Mouse (Mus musculus): ENCODE measurements at regions not wholly inside any gene's neighbourhood (a gene's known extent, or its start where the extent isn't known, plus 50 kb on each side); places are given as distances from the start of the nearest gene placed in this dataset.

DNA sequence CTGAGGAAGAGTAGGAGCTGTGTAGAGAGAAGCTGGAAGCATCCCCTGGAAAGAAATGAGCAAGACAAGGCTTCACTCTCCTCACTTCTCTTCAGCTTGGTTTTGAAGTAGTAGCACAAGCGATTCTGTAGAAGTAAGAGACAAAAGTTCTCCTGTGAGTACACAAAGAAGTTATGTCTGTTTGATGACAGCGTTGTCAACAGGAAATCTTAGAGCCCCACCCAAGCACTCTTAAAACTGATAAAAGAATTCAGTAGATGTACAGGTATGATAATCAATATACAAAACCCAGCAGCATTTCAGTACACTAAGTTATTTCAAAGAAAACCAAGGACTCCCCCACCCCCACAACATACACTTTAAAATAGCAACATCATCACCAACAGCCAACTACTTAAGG is 194.9 kb downstream of the Etnk1 start:
- no peak overlapping the region for H3K27ac ChIP-seq (ENCODE audit: low read length)
- no peak for ATAC-seq
- WGBS, result 96% methylated on average over 2 of the region's 2 CpGs

DNA sequence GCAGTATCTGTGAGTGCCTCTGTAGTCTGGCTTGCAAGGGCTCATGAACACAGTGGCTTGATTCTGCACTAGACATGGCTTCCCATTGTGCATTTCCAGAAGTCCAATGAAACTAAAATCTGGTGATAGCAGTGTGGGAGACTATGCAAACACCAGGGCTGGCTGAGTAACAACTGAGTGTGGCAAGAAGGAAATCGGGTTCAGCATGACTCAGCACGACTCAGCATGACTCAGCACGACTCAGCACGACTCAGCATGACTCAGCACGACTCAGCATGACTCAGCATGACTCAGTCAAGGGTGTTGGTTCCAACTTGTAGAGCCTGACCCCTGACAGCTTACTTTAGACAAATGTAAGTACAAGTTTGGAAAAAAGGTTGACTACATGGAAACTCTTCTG is 198.8 kb downstream of the Etnk1 start:
- H3K4me3 ChIP-seq (ENCODE audit: low read length), result no peak overlapping the region
- no peaks in the 10 kb centered on the region for H3K27me3 ChIP-seq (replicated peaks; ENCODE audit: control insufficient read depth, insufficient read depth, low read length)
- no peaks in the 10 kb centered on the region for H3K36me3 ChIP-seq (ENCODE audit: control insufficient read depth, insufficient read depth, low read length)
- H3K27ac ChIP-seq (ENCODE audit: low read length), result no peak overlapping the region
- no peak overlapping the region for H3K4me2 ChIP-seq (ENCODE audit: low read depth, low read length)
- WGBS, result 86% methylated on average over 5 of the region's 5 CpGs
- H3K9me3 ChIP-seq (ENCODE audit: control insufficient read depth, low read length), result no peaks in the 10 kb centered on the region
- no peak for ATAC-seq
- H3K9ac ChIP-seq (ENCODE audit: low read depth, low read length), result no peak overlapping the region
- H3K4me1 ChIP-seq (ENCODE audit: control insufficient read depth, insufficient read depth, low read length), result no peaks in the 10 kb centered on the region

More for the DNA sequence above, 194.9 kb downstream of the Etnk1 start:
- Histone ChIP-seq H3K4me1 (ENCODE audit: control insufficient read depth, insufficient read depth, low read length) (no peaks in the 10 kb centered on the region), H3K9me3 (ENCODE audit: control insufficient read depth, low read length) (no peaks in the 10 kb centered on the region), H3K27me3 (replicated peaks; ENCODE audit: control insufficient read depth, insufficient read depth, low read length) (no peaks in the 10 kb centered on the region), H3K4me2 (ENCODE audit: low read depth, low read length) (no peak overlapping the region), H3K4me3 (ENCODE audit: low read length) (no peak overlapping the region), H3K36me3 (ENCODE audit: control insufficient read depth, insufficient read depth, low read length) (no peaks in the 10 kb centered on the region), H3K9ac (ENCODE audit: low read depth, low read length) (no peak overlapping the region)

GRCm38 (mm10) chr6:143367804-143368203 is 200.8 kb downstream of the Etnk1 start:
- no peaks in the 10 kb centered on the region for H3K9me3 ChIP-seq (ENCODE audit: control insufficient read depth, low read length)
- 67% methylated on average over 3 of the region's 3 CpGs for WGBS
- no peak overlapping the region for H3K27ac ChIP-seq (ENCODE audit: low read length)
- no peaks in the 10 kb centered on the region for H3K4me1 ChIP-seq (ENCODE audit: control insufficient read depth, insufficient read depth, low read length)
- no peak overlapping the region for H3K9ac ChIP-seq (ENCODE audit: low read depth, low read length)
- H3K27me3 ChIP-seq (replicated peaks; ENCODE audit: control insufficient read depth, insufficient read depth, low read length), result no peaks in the 10 kb centered on the region
- ATAC-seq, result no peak
- H3K4me2 ChIP-seq (ENCODE audit: low read depth, low read length), result no peak overlapping the region
- no peak overlapping the region for H3K4me3 ChIP-seq (ENCODE audit: low read length)
- H3K36me3 ChIP-seq (ENCODE audit: control insufficient read depth, insufficient read depth, low read length), result no peaks in the 10 kb centered on the region

DNA sequence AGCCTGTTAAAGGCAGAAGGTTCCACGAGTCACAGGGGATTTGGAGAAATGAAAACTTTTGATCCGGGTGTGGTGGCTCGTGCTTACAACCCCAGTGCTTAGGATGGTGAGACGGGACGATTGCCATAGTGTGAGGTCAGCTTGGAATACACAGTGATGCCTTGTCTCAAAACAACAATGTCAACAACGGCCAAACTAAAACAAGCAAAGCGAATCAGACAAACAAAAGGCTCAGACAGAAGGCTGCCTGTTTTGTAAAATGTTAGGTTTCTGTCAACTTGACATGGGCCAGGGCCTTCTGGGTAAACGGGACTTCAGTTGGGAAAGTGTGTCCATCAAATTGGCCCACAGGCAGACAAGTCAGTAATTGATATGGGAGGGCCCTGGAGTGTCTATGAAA is 201.6 kb downstream of the Etnk1 start:
- Histone ChIP-seq H3K9ac (ENCODE audit: low read depth, low read length) (no peak overlapping the region), H3K4me3 (ENCODE audit: low read length) (no peak overlapping the region), H3K27me3 (replicated peaks; ENCODE audit: control insufficient read depth, insufficient read depth, low read length) (no peaks in the 10 kb centered on the region), H3K9me3 (ENCODE audit: control insufficient read depth, low read length) (no peaks in the 10 kb centered on the region), H3K36me3 (ENCODE audit: control insufficient read depth, insufficient read depth, low read length) (no peaks in the 10 kb centered on the region), H3K4me1 (ENCODE audit: control insufficient read depth, insufficient read depth, low read length) (no peaks in the 10 kb centered on the region), H3K27ac (ENCODE audit: low read length) (no peak overlapping the region), H3K4me2 (ENCODE audit: low read depth, low read length) (no peak overlapping the region)
- WGBS, result 56% methylated on average over 8 of the region's 8 CpGs
- ATAC-seq, result no peak

DNA sequence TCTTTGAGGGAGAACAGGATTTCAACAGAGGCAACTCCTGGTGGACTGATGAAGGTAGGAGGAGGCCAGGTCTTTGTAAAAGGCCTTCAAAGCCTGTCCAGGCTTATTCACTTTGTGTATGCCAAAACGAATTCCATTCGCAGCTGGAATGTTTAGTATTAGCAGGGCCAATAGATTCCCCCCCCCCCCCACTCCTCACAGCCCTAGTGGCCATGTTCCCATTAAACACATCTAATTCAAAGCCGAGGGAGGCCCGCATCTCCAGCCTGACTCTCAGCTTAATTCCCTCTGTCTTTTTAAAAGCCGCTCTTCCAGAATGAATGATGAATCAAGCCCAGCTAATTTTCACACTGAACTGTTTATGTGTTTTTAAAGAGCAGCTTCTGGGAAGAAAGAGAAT is 205.5 kb downstream of the Etnk1 start:
- no peak overlapping the region for H3K4me2 ChIP-seq (ENCODE audit: low read depth, low read length)
- no peak for ATAC-seq
- H3K27me3 ChIP-seq (replicated peaks; ENCODE audit: control insufficient read depth, insufficient read depth, low read length), result no peaks in the 10 kb centered on the region
- no peak overlapping the region for H3K27ac ChIP-seq (ENCODE audit: low read length)
- no peak overlapping the region for H3K4me3 ChIP-seq (ENCODE audit: low read length)
- no peak overlapping the region for H3K9ac ChIP-seq (ENCODE audit: low read depth, low read length)
- H3K36me3 ChIP-seq (ENCODE audit: control insufficient read depth, insufficient read depth, low read length), result no peaks in the 10 kb centered on the region
- no peaks in the 10 kb centered on the region for H3K4me1 ChIP-seq (ENCODE audit: control insufficient read depth, insufficient read depth, low read length)
- 52% methylated on average over 5 of the region's 5 CpGs for WGBS
- H3K9me3 ChIP-seq (ENCODE audit: control insufficient read depth, low read length), result no peaks in the 10 kb centered on the region

DNA sequence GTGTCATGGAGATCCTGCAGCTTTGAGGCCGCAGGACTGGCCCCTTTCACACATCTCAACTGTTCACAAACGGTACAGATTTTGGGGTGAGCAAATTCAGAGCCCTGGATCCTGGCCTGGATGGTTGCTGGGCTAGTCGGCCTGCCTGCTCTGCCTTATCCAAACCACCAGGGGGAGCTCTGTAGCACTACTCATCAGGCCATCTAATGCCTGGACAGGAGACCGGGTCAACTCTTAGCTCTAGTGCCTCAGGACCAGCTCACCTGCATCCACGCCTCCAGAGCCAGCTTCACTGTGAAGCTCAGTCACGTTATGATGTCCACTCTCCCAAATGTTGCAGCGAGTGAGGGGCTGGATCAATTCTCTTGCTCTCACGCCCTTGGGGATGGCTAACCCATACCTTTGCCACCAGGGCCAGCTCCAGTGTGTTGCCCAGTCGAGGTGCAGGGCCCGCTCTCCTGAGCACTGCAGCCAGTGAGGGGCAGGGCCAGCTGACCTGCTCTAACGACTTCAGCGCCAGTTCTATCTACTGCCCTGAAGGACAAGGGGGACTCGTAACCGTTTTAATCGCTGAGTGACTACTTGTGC is 206.8 kb downstream of the Etnk1 start:
- Histone ChIP-seq H3K27ac (ENCODE audit: low read length) (no peak overlapping the region), H3K9me3 (ENCODE audit: control insufficient read depth, low read length) (no peaks in the 10 kb centered on the region), H3K4me2 (ENCODE audit: low read depth, low read length) (no peak overlapping the region), H3K36me3 (ENCODE audit: control insufficient read depth, insufficient read depth, low read length) (no peaks in the 10 kb centered on the region), H3K4me1 (ENCODE audit: control insufficient read depth, insufficient read depth, low read length) (no peaks in the 10 kb centered on the region), H3K9ac (ENCODE audit: low read depth, low read length) (no peak overlapping the region), H3K4me3 (ENCODE audit: low read length) (no peak overlapping the region), H3K27me3 (replicated peaks; ENCODE audit: control insufficient read depth, insufficient read depth, low read length) (no peaks in the 10 kb centered on the region)
- 0 out of 2 replicates have a peak, but pooled peaks have one; percentile 50 for ATAC-seq
- 61% methylated on average over 15 of the region's 15 CpGs for WGBS

- Histone ChIP-seq H3K4me2 (ENCODE audit: low read depth, low read length) (no peak overlapping the region), H3K9ac (ENCODE audit: low read depth, low read length) (no peak overlapping the region), H3K36me3 (ENCODE audit: control insufficient read depth, insufficient read depth, low read length) (no peaks in the 10 kb centered on the region), H3K4me3 (ENCODE audit: low read length) (no peak overlapping the region), H3K27ac (ENCODE audit: low read length) (no peak overlapping the region), H3K4me1 (ENCODE audit: control insufficient read depth, insufficient read depth, low read length) (no peaks in the 10 kb centered on the region), H3K27me3 (replicated peaks; ENCODE audit: control insufficient read depth, insufficient read depth, low read length) (no peaks in the 10 kb centered on the region), H3K9me3 (ENCODE audit: control insufficient read depth, low read length) (no peaks in the 10 kb centered on the region)
- ATAC-seq, result no peak
- 80% methylated on average over 21 of the region's 21 CpGs for WGBS
Observed at GRCm38 (mm10) chr6:143375951-143376713, 209.1 kb downstream of the Etnk1 start.

DNA sequence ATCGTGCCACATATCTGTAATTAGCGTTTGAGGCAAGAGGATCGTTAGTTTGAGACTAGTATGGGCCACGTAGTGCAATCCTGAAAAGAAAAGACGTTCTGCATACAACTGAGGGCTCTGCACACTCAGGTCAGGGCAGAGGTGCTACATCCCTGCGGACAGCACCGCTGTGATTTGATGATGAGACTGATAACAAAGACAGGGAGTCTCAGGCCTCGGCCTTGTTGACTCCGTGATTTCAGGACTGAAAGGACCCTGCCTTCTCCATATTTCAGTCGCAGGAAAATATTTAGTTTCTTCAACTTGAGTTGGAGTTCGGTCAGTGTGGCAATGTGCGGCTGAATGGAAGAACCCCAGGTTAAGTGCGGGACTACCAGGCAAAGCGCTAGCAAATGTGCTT is 210.1 kb downstream of the Etnk1 start:
- H3K9me3 ChIP-seq (ENCODE audit: control insufficient read depth, low read length), result no peaks in the 10 kb centered on the region
- no peak overlapping the region for H3K27ac ChIP-seq (ENCODE audit: low read length)
- ATAC-seq, result no peak
- no peak overlapping the region for H3K4me2 ChIP-seq (ENCODE audit: low read depth, low read length)
- 87% methylated on average over 14 of the region's 14 CpGs for WGBS
- H3K27me3 ChIP-seq (replicated peaks; ENCODE audit: control insufficient read depth, insufficient read depth, low read length), result no peaks in the 10 kb centered on the region
- no peak overlapping the region for H3K4me3 ChIP-seq (ENCODE audit: low read length)
- H3K36me3 ChIP-seq (ENCODE audit: control insufficient read depth, insufficient read depth, low read length), result no peaks in the 10 kb centered on the region
- H3K9ac ChIP-seq (ENCODE audit: low read depth, low read length), result no peak overlapping the region
- H3K4me1 ChIP-seq (ENCODE audit: control insufficient read depth, insufficient read depth, low read length), result no peaks in the 10 kb centered on the region

GRCm38 (mm10) chr6:143378126-143378525 is 211.1 kb downstream of the Etnk1 start:
- H3K4me1 ChIP-seq (ENCODE audit: control insufficient read depth, insufficient read depth, low read length), result no peaks in the 10 kb centered on the region
- no peak overlapping the region for H3K9ac ChIP-seq (ENCODE audit: low read depth, low read length)
- H3K4me3 ChIP-seq (ENCODE audit: low read length), result no peak overlapping the region
- H3K27me3 ChIP-seq (replicated peaks; ENCODE audit: control insufficient read depth, insufficient read depth, low read length), result no peaks in the 10 kb centered on the region
- no peak overlapping the region for H3K27ac ChIP-seq (ENCODE audit: low read length)
- no peak for ATAC-seq
- WGBS, result 94% methylated on average over 9 of the region's 9 CpGs
- H3K9me3 ChIP-seq (ENCODE audit: control insufficient read depth, low read length), result no peaks in the 10 kb centered on the region
- H3K4me2 ChIP-seq (ENCODE audit: low read depth, low read length), result no peak overlapping the region
- no peaks in the 10 kb centered on the region for H3K36me3 ChIP-seq (ENCODE audit: control insufficient read depth, insufficient read depth, low read length)

GRCm38 (mm10) chr6:143380490-143380889 is 213.5 kb downstream of the Etnk1 start:
- 90% methylated on average over 3 of the region's 3 CpGs for WGBS
- H3K4me3 ChIP-seq (ENCODE audit: low read length), result no peak overlapping the region
- no peak for ATAC-seq
- no peak overlapping the region for H3K27ac ChIP-seq (ENCODE audit: low read length)
- no peak overlapping the region for H3K4me2 ChIP-seq (ENCODE audit: low read depth, low read length)
- H3K36me3 ChIP-seq (ENCODE audit: control insufficient read depth, insufficient read depth, low read length), result no peaks in the 10 kb centered on the region
- no peaks in the 10 kb centered on the region for H3K27me3 ChIP-seq (replicated peaks; ENCODE audit: control insufficient read depth, insufficient read depth, low read length)
- H3K4me1 ChIP-seq (ENCODE audit: control insufficient read depth, insufficient read depth, low read length), result no peaks in the 10 kb centered on the region
- H3K9ac ChIP-seq (ENCODE audit: low read depth, low read length), result no peak overlapping the region
- H3K9me3 ChIP-seq (ENCODE audit: control insufficient read depth, low read length), result no peaks in the 10 kb centered on the region
